ENCODE assay signal across 10 mouse cellular contexts in genomic region chr4:129332846-129333245, GRCm38 (mm10). TPM values are rescaled to one million over a fixed set of nuclear protein-coding genes. Genes with fewer than 3 reads are reported as not detected.
DNase-seq lines count a peak whose midpoint lies in the region; ATAC-seq lines count a peak whose summit lies in the region.
"Had no signal": no experiment of that assay in that cellular context is flagged by ENCODE, and none has a peak within 500 bp of the region (broad histone marks: within the 10 kb centered on the region; RNA-seq: fewer than 3 reads in every experiment).

No protein-coding gene starts in this region.

- H3K9ac ChIP-seq in kidney, embryonic 14.5 days (ENCODE audit: low read depth, low read length), result 0 out of 2 replicates have a peak overlapping the region, but pooled peaks have one; percentile 2
- peak overlapping the region; percentile 26; the same call in 1 of the 2 replicates for H3K9ac ChIP-seq in hindbrain, embryonic 13.5 days
- no peak overlapping the region for H3K9ac ChIP-seq in midbrain, embryonic 11.5 days (ENCODE audit: low read length)

- DNase-seq in kidney, postnatal 4 days, result no peak
- DNase-seq in adipocyte (ENCODE audit: low spot score), result peak; percentile 65
- DNase-seq in midbrain, embryonic 11.5 days (ENCODE audit: low spot score, missing footprints), result no peak
- no peak for DNase-seq in layer of hippocampus, adult 11-12 months (ENCODE audit: low spot score)
- no peak for DNase-seq in adrenal gland, adult 8-10 months
- DNase-seq: gastrocnemius, postnatal 14 days; lung, postnatal 4 days had no signal

- peak overlapping the region; percentile 97 for H3K4me3 ChIP-seq in kidney, embryonic 14.5 days (ENCODE audit: low read length)
- peak overlapping the region; percentile 96 for H3K4me3 ChIP-seq in hindbrain, embryonic 13.5 days
- peak overlapping the region; percentile 97; the same call in 1 of the 2 replicates for H3K4me3 ChIP-seq in midbrain, embryonic 11.5 days (ENCODE audit: low read depth, low read length)

- ATAC-seq in kidney, embryonic 14.5 days (ENCODE audit: low FRiP score, low TSS enrichment), result no peak
- ATAC-seq in hindbrain, embryonic 13.5 days (ENCODE audit: low FRiP score), result no peak
- ATAC-seq in midbrain, embryonic 11.5 days (ENCODE audit: low FRiP score), result no peak
- no peak for ATAC-seq in megakaryocyte-erythroid progenitor cell, adult 5-6 weeks (replicated peaks; ENCODE audit: low FRiP score, low TSS enrichment, poor library complexity, severe bottlenecking)

- H3K27me3 ChIP-seq in kidney, embryonic 14.5 days (ENCODE audit: control insufficient read depth, insufficient read depth, low read length), result no peaks in the 10 kb centered on the region
- H3K27me3 ChIP-seq in hindbrain, embryonic 13.5 days, result no peaks in the 10 kb centered on the region
- H3K27me3 ChIP-seq in midbrain, embryonic 11.5 days (ENCODE audit: control insufficient read depth, insufficient read depth, low read length), result no peaks in the 10 kb centered on the region

- no peaks in the 10 kb centered on the region for H3K9me3 ChIP-seq in kidney, embryonic 14.5 days (ENCODE audit: control insufficient read depth, low read length)
- H3K9me3 ChIP-seq in hindbrain, embryonic 13.5 days, result no peaks in the 10 kb centered on the region
- no peaks in the 10 kb centered on the region for H3K9me3 ChIP-seq in midbrain, embryonic 11.5 days (ENCODE audit: control insufficient read depth, low read length)

- H3K4me2 ChIP-seq in kidney, embryonic 14.5 days (replicated peaks; ENCODE audit: low read depth, low read length), result peak overlapping the region; percentile 62
- peak overlapping the region; percentile 86 for H3K4me2 ChIP-seq in hindbrain, embryonic 13.5 days
- H3K4me2 ChIP-seq in midbrain, embryonic 11.5 days, result peak overlapping the region; percentile 68

- WGBS in kidney, embryonic 14.5 days, result 35% methylated on average over 1 of the region's 1 CpGs
- WGBS in hindbrain, embryonic 13.5 days, result 41% methylated on average over 1 of the region's 1 CpGs
- WGBS in midbrain, embryonic 11.5 days, result 62% methylated on average over 1 of the region's 1 CpGs

- H3K27ac ChIP-seq in kidney, embryonic 14.5 days (ENCODE audit: low read depth, low read length), result no peak overlapping the region
- H3K27ac ChIP-seq in hindbrain, embryonic 13.5 days, result no peak overlapping the region
- no peak overlapping the region for H3K27ac ChIP-seq in midbrain, embryonic 11.5 days (ENCODE audit: low read depth, low read length)

- peaks cover 25% of the 10 kb centered on the region for H3K4me1 ChIP-seq in kidney, embryonic 14.5 days (ENCODE audit: control insufficient read depth, insufficient read depth, low read length)
- H3K4me1 ChIP-seq in hindbrain, embryonic 13.5 days (replicated peaks), result peaks cover 54% of the 10 kb centered on the region
- H3K4me1 ChIP-seq in midbrain, embryonic 11.5 days (ENCODE audit: control insufficient read depth, insufficient read depth, low read length), result peaks cover 29% of the 10 kb centered on the region

- H3K36me3 ChIP-seq in kidney, embryonic 14.5 days (ENCODE audit: control insufficient read depth, insufficient read depth, low read length), result peaks cover 52% of the 10 kb centered on the region
- H3K36me3 ChIP-seq in hindbrain, embryonic 13.5 days, result peaks cover 36% of the 10 kb centered on the region
- peaks cover 6% of the 10 kb centered on the region for H3K36me3 ChIP-seq in midbrain, embryonic 11.5 days (ENCODE audit: control insufficient read depth, insufficient read depth, low read length)

RNA-seq across cellular contexts. Expression of gene Rbbp4, which starts 2.3 kb away (rescaled TPM):
- polyA plus RNA-seq in kidney, embryonic 14.5 days (2014; fragmentation: Nextera tagmentation; extraction: Ambion mirVana), result 421 and 437 TPM in 2 replicates
- polyA plus RNA-seq in hindbrain, embryonic 13.5 days (2015; fragmentation: Nextera tagmentation; extraction: Ambion mirVana), result 366 and 373 TPM in 2 replicates
- polyA plus RNA-seq in midbrain, embryonic 11.5 days (2014; fragmentation: Nextera tagmentation; extraction: Ambion mirVana), result 561 and 604 TPM in 2 replicates
- 128 and 189 TPM in 2 replicates for total RNA-seq in megakaryocyte-erythroid progenitor cell, adult 5-6 weeks (2014; fragmentation: Nextera tagmentation)
- 92.8 and 105 TPM in 2 replicates for total RNA-seq in megakaryocyte-erythroid progenitor cell, adult 5-6 weeks (2017)
- total RNA-seq in adrenal gland, adult 8-10 months (2022), result 100 to 1,000 TPM; 122 to 167 (median 155) TPM

RNA-seq across cellular contexts. Expression of gene Zbtb8os, which starts 2.6 kb away (rescaled TPM):
- 50.2 and 70.1 TPM in 2 replicates for polyA plus RNA-seq in kidney, embryonic 14.5 days (2014; fragmentation: Nextera tagmentation; extraction: Ambion mirVana)
- 26.8 and 28.8 TPM in 2 replicates for polyA plus RNA-seq in hindbrain, embryonic 13.5 days (2015; fragmentation: Nextera tagmentation; extraction: Ambion mirVana)
- 42.7 and 45.0 TPM in 2 replicates for polyA plus RNA-seq in midbrain, embryonic 11.5 days (2014; fragmentation: Nextera tagmentation; extraction: Ambion mirVana)
- total RNA-seq in megakaryocyte-erythroid progenitor cell, adult 5-6 weeks (2014; fragmentation: Nextera tagmentation), result 26.6 and 41.9 TPM in 2 replicates
- total RNA-seq in megakaryocyte-erythroid progenitor cell, adult 5-6 weeks (2017), result 52.6 and 60.8 TPM in 2 replicates
- total RNA-seq in adrenal gland, adult 8-10 months (2022), result 10 to 100 TPM; 50.9 to 62.1 (median 56.6) TPM

RNA-seq across cellular contexts. Expression of gene Zbtb8a, which starts 45.1 kb away (rescaled TPM):
- polyA plus RNA-seq in kidney, embryonic 14.5 days (2014; fragmentation: Nextera tagmentation; extraction: Ambion mirVana), result 7.9 and 13.3 TPM in 2 replicates
- polyA plus RNA-seq in hindbrain, embryonic 13.5 days (2015; fragmentation: Nextera tagmentation; extraction: Ambion mirVana), result 18.9 and 20.7 TPM in 2 replicates
- polyA plus RNA-seq in midbrain, embryonic 11.5 days (2014; fragmentation: Nextera tagmentation; extraction: Ambion mirVana), result 6.7 and 8.3 TPM in 2 replicates
- 4.4 and 6.9 TPM in 2 replicates for total RNA-seq in megakaryocyte-erythroid progenitor cell, adult 5-6 weeks (2014; fragmentation: Nextera tagmentation)
- 13.3 and 22.2 TPM in 2 replicates for total RNA-seq in megakaryocyte-erythroid progenitor cell, adult 5-6 weeks (2017)
- total RNA-seq in adrenal gland, adult 8-10 months (2022), result 1 to 10 TPM; 4.7 to 7.8 (median 5.2) TPM

RNA-seq across cellular contexts. Expression of gene Sync, which starts 45.4 kb away (rescaled TPM):
- 0.63 and 0.84 TPM in 2 replicates for polyA plus RNA-seq in kidney, embryonic 14.5 days (2014; fragmentation: Nextera tagmentation; extraction: Ambion mirVana)
- polyA plus RNA-seq in hindbrain, embryonic 13.5 days (2015; fragmentation: Nextera tagmentation; extraction: Ambion mirVana), result 1.1 and 1.4 TPM in 2 replicates
- polyA plus RNA-seq in midbrain, embryonic 11.5 days (2014; fragmentation: Nextera tagmentation; extraction: Ambion mirVana), result 0.51 and 0.53 TPM in 2 replicates
- total RNA-seq in megakaryocyte-erythroid progenitor cell, adult 5-6 weeks (2014; fragmentation: Nextera tagmentation), result not detected in 2 replicates
- not detected in 2 replicates for total RNA-seq in megakaryocyte-erythroid progenitor cell, adult 5-6 weeks (2017)
- 1 to 10 TPM in 3 of 4 experiments, under 1 TPM in 1; 0.73 to 2.5 (median 1.1) TPM for total RNA-seq in adrenal gland, adult 8-10 months (2022)
